Mouse (Mus musculus): Measurements from ENCODE around the gene Mtch1. TPM values are rescaled to one million over a fixed set of nuclear protein-coding genes. Genes with fewer than 3 reads are reported as not detected.

Gene Mtch1
- polyA plus RNA-seq, 1 experiment from 2014 or later: 463 TPM

Other genes with a start within 250 kb of the Mtch1 start
- gene Rab44, start 233.8 kb downstream of the Mtch1 start, polyA plus RNA-seq (2015; fragmentation: Nextera tagmentation; extraction: Ambion mirVana): 0.08 and 0.17 TPM in 2 replicates
- gene Cpne5, start 109.8 kb downstream of the Mtch1 start, polyA plus RNA-seq (2015; fragmentation: Nextera tagmentation; extraction: Ambion mirVana): 43.6 and 55.8 TPM in 2 replicates
- gene Ppil1, start 83.7 kb downstream of the Mtch1 start, polyA plus RNA-seq (2015; fragmentation: Nextera tagmentation; extraction: Ambion mirVana): 106 and 107 TPM in 2 replicates
- 125 TPM in 2 replicates for gene BC004004, start 79.1 kb downstream of the Mtch1 start, polyA plus RNA-seq (2015; fragmentation: Nextera tagmentation; extraction: Ambion mirVana)
- 3.3 and 4.4 TPM in 2 replicates for gene Pi16, start 30.3 kb downstream of the Mtch1 start, polyA plus RNA-seq (2015; fragmentation: Nextera tagmentation; extraction: Ambion mirVana)
- gene Fgd2, start 13.0 kb upstream of the Mtch1 start, polyA plus RNA-seq (2015; fragmentation: Nextera tagmentation; extraction: Ambion mirVana): 8.6 and 12.7 TPM in 2 replicates
- 7.3 and 7.6 TPM in 2 replicates for gene Pim1, start 142.8 kb upstream of the Mtch1 start, polyA plus RNA-seq (2015; fragmentation: Nextera tagmentation; extraction: Ambion mirVana)
- gene Gm17657, start 201.7 kb upstream of the Mtch1 start, polyA plus RNA-seq (2015; fragmentation: Nextera tagmentation; extraction: Ambion mirVana): not detected in 2 replicates
- 29.5 and 32.2 TPM in 2 replicates for gene Tbc1d22b, start 201.9 kb upstream of the Mtch1 start, polyA plus RNA-seq (2015; fragmentation: Nextera tagmentation; extraction: Ambion mirVana)
- 0.89 and 1.3 TPM in 2 replicates for gene Tmem217, start 204.5 kb upstream of the Mtch1 start, polyA plus RNA-seq (2015; fragmentation: Nextera tagmentation; extraction: Ambion mirVana)